Mouse (Mus musculus) ES-E14 (cell line): ENCODE data around the gene Crmp1. TPM values are rescaled to one million over a fixed set of nuclear protein-coding genes. Genes with fewer than 3 reads are reported as not detected.

ENCODE experiments used
- DNase-seq: peaks from one replicate; pipeline ENCODE4 v3.0.0-alpha.2; 2013; ENCODE audit warnings: low read depth, low spot score
- H3K27ac ChIP-seq: 2 replicates; pipeline ENCODE4 v1.5.1; 2012; ENCODE audit warnings: low read depth, mild to moderate bottlenecking, low read length, moderate library complexity, mixed read lengths; ENCODE audit not compliant: poor library complexity, insufficient read depth, severe bottlenecking
- H3K36me3 ChIP-seq: 2 replicates; pipeline ENCODE4 v1.6.1; 2012; ENCODE audit warnings: mild to moderate bottlenecking, low read length, moderate library complexity, mixed read lengths; ENCODE audit not compliant: control insufficient read depth, poor library complexity, insufficient read depth, severe bottlenecking
- H3K4me1 ChIP-seq, 2 experiments: fragments of 150-350 bp in 1 of 2; sonication (generic) in 1 of 2; 2 replicates each; pipeline ENCODE4 v1.6.1; 2012; ENCODE audit warnings: low read length in 2 of 2, mild to moderate bottlenecking in 1 of 2, mixed read lengths in 1 of 2; ENCODE audit not compliant: control insufficient read depth in 2 of 2, insufficient read depth in 2 of 2, poor library complexity in 1 of 2
- H3K4me3 ChIP-seq, 2 experiments: fragments of 150-350 bp in 1 of 2; sonication (generic) in 1 of 2; 2 replicates each; pipeline ENCODE4 v1.5.1; 2012; ENCODE audit warnings: low read length in 2 of 2, low read depth in 1 of 2, mild to moderate bottlenecking in 1 of 2, mixed read lengths in 1 of 2; ENCODE audit not compliant: insufficient read depth in 1 of 2, poor library complexity in 1 of 2, severe bottlenecking in 1 of 2
- H3K9ac ChIP-seq: 2 replicates; pipeline ENCODE4 v1.6.1; 2012; ENCODE audit warnings: low read depth, mild to moderate bottlenecking, low read length, mixed read lengths; ENCODE audit not compliant: poor library complexity, insufficient read depth, severe bottlenecking
- H3K9me3 ChIP-seq: fragments of 150-350 bp; sonication (generic); 2 replicates; pipeline ENCODE4 v1.6.1; 2012; ENCODE audit warnings: low read depth, mild to moderate bottlenecking, low read length; ENCODE audit not compliant: control insufficient read depth, insufficient read depth
- CHD2 ChIP-seq: IDR thresholded peaks from 2 replicates; pipeline ENCODE4 v1.6.1; 2014; ENCODE audit warnings: mild to moderate bottlenecking, low read depth, low read length, inconsistent platforms
- HCFC1 ChIP-seq: IDR thresholded peaks from 2 replicates; pipeline ENCODE4 v1.6.1; 2012; ENCODE audit warnings: low read length, inconsistent platforms, borderline replicate concordance; ENCODE audit not compliant: insufficient read depth
- MAFK ChIP-seq: IDR thresholded peaks from 2 replicates; pipeline ENCODE4 v1.6.1; 2014; ENCODE audit warnings: mild to moderate bottlenecking, low read depth, low read length, inconsistent platforms; ENCODE audit not compliant: insufficient read depth
- ZC3H11A ChIP-seq: IDR thresholded peaks from 2 replicates; pipeline ENCODE4 v1.6.1; 2012; ENCODE audit warnings: low read depth, mild to moderate bottlenecking, inconsistent platforms, low read length, borderline replicate concordance
- ZNF384 ChIP-seq: IDR thresholded peaks from 2 replicates; pipeline ENCODE4 v1.6.1; 2012; ENCODE audit warnings: low read depth, low read length, inconsistent platforms
- in situ Hi-C, 2 experiments: fragments of 600-800 bp; cut with MboI; formaldehyde crosslinking; loops; one replicate each; pipeline ENCODE4 v1.15.1; 2025; ENCODE audit warnings: low sequenced_read_pairs in 2 of 2, inconsistent platforms in 1 of 2; ENCODE audit not compliant: unreplicated experiment in 2 of 2
- total RNA-seq: library from RNA; depleted of rRNA; stranded (reverse); fragments of 300-350 nt; gene quantifications from 2 replicates; pipeline ENCODE4 v1.2.3, GENCODE M21; 2012

The Crmp1 gene
- total RNA-seq, 1 experiment: 24.5 TPM

- Histone ChIP-seq H3K4me3 (no peak overlapping the region), H3K27ac (no peak overlapping the region), H3K9ac (no peak overlapping the region), H3K9me3 (no peaks in the 10 kb centered on the region), H3K4me1 (peaks cover 0 to 4% of the 10 kb centered on the region in 2 experiments; a peak in 2 of 4 replicates), H3K36me3 (peaks cover 9% of the 10 kb centered on the region; the same call in 1 of the 2 replicates)
- in situ Hi-C loops: no loop called here
- TF ChIP-seq HCFC1: no peak
- TF ChIP-seq ZNF384: no peak
- no peak for TF ChIP-seq CHD2
- TF ChIP-seq ZC3H11A: no peak
- no peak for TF ChIP-seq MAFK
- no peak for DNase-seq
These were observed 20.0 kb downstream of the Crmp1 start for GRCm38 (mm10) chr5:37261734-37262133.

- in situ Hi-C loops: no loop called here
- Histone ChIP-seq H3K36me3 (peaks cover 16% of the 10 kb centered on the region; the same call in 1 of the 2 replicates), H3K4me3 (no peak overlapping the region), H3K9ac (no peak overlapping the region), H3K4me1 (peaks cover 0 to 2% of the 10 kb centered on the region in 2 experiments; a peak in 1 of 4 replicates), H3K9me3 (no peaks in the 10 kb centered on the region), H3K27ac (no peak overlapping the region)
- DNase-seq: no peak
- TF ChIP-seq ZC3H11A (no peak), ZNF384 (no peak), HCFC1 (no peak), CHD2 (no peak), MAFK (no peak)
These were observed 22.1 kb downstream of the Crmp1 start for GRCm38 (mm10) chr5:37263816-37264215.

- Histone ChIP-seq H3K4me1 (no peaks in the 10 kb centered on the region), H3K36me3 (peaks cover 54% of the 10 kb centered on the region), H3K4me3 (no peak overlapping the region), H3K9me3 (no peaks in the 10 kb centered on the region), H3K27ac (no peak overlapping the region), H3K9ac (no peak overlapping the region)
- TF ChIP-seq ZNF384: no peak
- no peak for TF ChIP-seq CHD2
- no peak for TF ChIP-seq MAFK
- no peak for TF ChIP-seq ZC3H11A
- no peak for TF ChIP-seq HCFC1
- no peak for DNase-seq
- in situ Hi-C loops: loop anchor here in 1 of 2 experiments (25.0 kb wide), 1 partner anchor 431 kb away; the partner anchor contains the start of gene Stk32b
These were observed 39.3 kb downstream of the Crmp1 start for GRCm38 (mm10) chr5:37281021-37281420.

- in situ Hi-C loops: loop anchor here in 1 of 2 experiments (25.0 kb wide), 1 partner anchor 424 kb away; the partner anchor contains the start of gene Stk32b
- H3K36me3 ChIP-seq: peaks cover 36% of the 10 kb centered on the region
These were observed 46.6 kb downstream of the Crmp1 start for GRCm38 (mm10) chr5:37288374-37288773.

GRCm38 (mm10) chr5:37289236-37289635 lies 47.5 kb downstream of the Crmp1 start:
- DNase-seq: peak; percentile 43
- H3K36me3 ChIP-seq: peaks cover 29% of the 10 kb centered on the region

More at GRCm38 (mm10) chr5:37288374-37288773, 46.6 kb downstream of the Crmp1 start:
- TF ChIP-seq HCFC1 (no peak), MAFK (no peak), ZC3H11A (peak; percentile 41; the same call in 1 of the 2 replicates), CHD2 (no peak), ZNF384 (no peak)
- H3K9ac ChIP-seq: no peak overlapping the region
- no peak overlapping the region for H3K27ac ChIP-seq
- DNase-seq: peak; percentile 42
- H3K9me3 ChIP-seq: no peaks in the 10 kb centered on the region
- H3K4me1 ChIP-seq: no peaks in the 10 kb centered on the region
- H3K4me3 ChIP-seq: no peak overlapping the region

More at GRCm38 (mm10) chr5:37289236-37289635, 47.5 kb downstream of the Crmp1 start:
- in situ Hi-C loops: loop anchor here in 1 of 2 experiments (25.0 kb wide), 1 partner anchor 423 kb away; the partner anchor contains the start of gene Stk32b
- Histone ChIP-seq H3K9me3 (no peaks in the 10 kb centered on the region), H3K4me1 (no peaks in the 10 kb centered on the region), H3K9ac (no peak overlapping the region), H3K4me3 (no peak overlapping the region), H3K27ac (no peak overlapping the region)
- TF ChIP-seq ZC3H11A: peak; percentile 10; the same call in 1 of the 2 replicates
- TF ChIP-seq HCFC1: no peak
- TF ChIP-seq MAFK: no peak
